Comparison of ENCODE assay signal across 19 mouse cellular contexts in the genomic region with DNA sequence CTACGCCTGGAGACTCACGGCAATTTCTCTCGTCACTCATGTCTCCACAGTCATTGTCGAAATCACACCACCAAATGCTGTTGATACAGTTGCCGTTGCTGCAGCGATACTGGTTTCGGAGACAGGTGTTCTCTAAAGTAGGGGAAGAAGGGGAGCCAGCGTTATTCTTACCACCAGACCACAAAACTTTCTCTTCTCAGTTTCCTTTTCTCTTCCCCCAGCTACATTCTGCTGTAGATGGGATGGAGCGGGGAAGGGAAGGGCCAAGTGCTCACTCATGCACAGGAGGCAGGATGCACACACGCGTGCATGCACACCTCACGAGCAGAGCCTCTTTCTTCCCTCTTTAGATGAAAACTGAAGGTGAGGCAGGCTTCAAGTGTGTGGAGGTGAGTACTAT.
DNase-seq lines count a peak whose midpoint lies in the region; ATAC-seq and TF ChIP-seq lines count a peak whose summit lies in the region.
"Had no signal": no experiment of that assay in that cellular context is flagged by ENCODE, and none has a peak within 500 bp of the region (broad histone marks: within the 10 kb centered on the region; RNA-seq: fewer than 3 reads in every experiment).

No protein-coding gene starts in this region.

- no peak overlapping the region for H3K27ac ChIP-seq in liver, postnatal 0 days (ENCODE audit: low read depth)
- no peak overlapping the region for H3K27ac ChIP-seq in liver, embryonic 11.5 days (ENCODE audit: low read depth, low read length)
- no peak overlapping the region for H3K27ac ChIP-seq in hindbrain, embryonic 16.5 days (ENCODE audit: low read depth, low read length)
- H3K27ac ChIP-seq: embryonic facial prominence, embryonic 12.5 days; forebrain, embryonic 13.5 days; left cerebral cortex, adult 2 months; stomach, postnatal 0 days had no signal

- no peak overlapping the region for H3K4me3 ChIP-seq in liver, postnatal 0 days (ENCODE audit: low read depth, low read length)
- H3K4me3 ChIP-seq in liver, embryonic 11.5 days (ENCODE audit: low read depth, low read length) = no peak overlapping the region
- H3K4me3 ChIP-seq in hindbrain, embryonic 16.5 days (ENCODE audit: low read length) = no peak overlapping the region
- H3K4me3 ChIP-seq: embryonic facial prominence, embryonic 12.5 days; erythroblast, embryonic 14.5 days; forebrain, embryonic 13.5 days; left cerebral cortex, adult 2 months had no signal

- no peaks in the 10 kb centered on the region for H3K9me3 ChIP-seq in liver, postnatal 0 days (ENCODE audit: low read length)
- no peaks in the 10 kb centered on the region for H3K9me3 ChIP-seq in liver, embryonic 11.5 days (ENCODE audit: control insufficient read depth, low read length)
- no peaks in the 10 kb centered on the region for H3K9me3 ChIP-seq in hindbrain, embryonic 16.5 days (ENCODE audit: control insufficient read depth, low read length)
- H3K9me3 ChIP-seq: embryonic facial prominence, embryonic 12.5 days; forebrain, embryonic 13.5 days had no signal

- no peak for TF ChIP-seq CTCF in liver, postnatal 0 days (IDR thresholded peaks at IDR 0.05; ENCODE audit: low read depth)

- H3K27me3 ChIP-seq in liver, postnatal 0 days (ENCODE audit: insufficient read depth, low read length) = no peaks in the 10 kb centered on the region
- H3K27me3 ChIP-seq in liver, embryonic 11.5 days (replicated peaks; ENCODE audit: control insufficient read depth, insufficient read depth, low read length) = no peaks in the 10 kb centered on the region
- H3K27me3 ChIP-seq in hindbrain, embryonic 16.5 days (replicated peaks; ENCODE audit: control insufficient read depth, insufficient read depth, low read length) = no peaks in the 10 kb centered on the region
- H3K27me3 ChIP-seq: embryonic facial prominence, embryonic 12.5 days; forebrain, embryonic 13.5 days had no signal

- no peaks in the 10 kb centered on the region for H3K36me3 ChIP-seq in liver, postnatal 0 days (replicated peaks; ENCODE audit: insufficient read depth, low read length)
- no peaks in the 10 kb centered on the region for H3K36me3 ChIP-seq in liver, embryonic 11.5 days (ENCODE audit: control insufficient read depth, insufficient read depth, low read length)
- peaks cover 5% of the 10 kb centered on the region for H3K36me3 ChIP-seq in hindbrain, embryonic 16.5 days (ENCODE audit: control insufficient read depth, insufficient read depth, low read length)

- H3K4me2 ChIP-seq in liver, postnatal 0 days (ENCODE audit: low read depth, low read length) = no peak overlapping the region
- H3K4me2 ChIP-seq in liver, embryonic 11.5 days = no peak overlapping the region
- no peak overlapping the region for H3K4me2 ChIP-seq in hindbrain, embryonic 16.5 days (ENCODE audit: low read length)
- H3K4me2 ChIP-seq: embryonic facial prominence, embryonic 12.5 days; forebrain, embryonic 13.5 days had no signal

- DNase-seq in liver, postnatal 0 days = no peak
- no peak for DNase-seq in liver, embryonic 11.5 days (ENCODE audit: low spot score)
- DNase-seq in spleen, postnatal 36 days (ENCODE audit: low spot score in 2 of 2) = peak; percentile 84 to 87
- DNase-seq in spleen, postnatal 14 days (ENCODE audit: low spot score in 2 of 2) = no peak
- peak; percentile 50 to 67 for DNase-seq in thymus, adult 18-20 months
- peak; percentile 57 for DNase-seq in thymus, postnatal 4 days
- DNase-seq in gastrocnemius, postnatal 14 days = no peak
- DNase-seq: cerebellum, adult 8-10 months; kidney, adult 8-10 months; kidney, postnatal 25 days; left cerebral cortex, postnatal 4 days; lung, postnatal 14 days; right cerebral cortex, postnatal 4 days had no signal

- intact Hi-C loops in gastrocnemius, postnatal 14 days (cut with DNase I; ENCODE audit: low total_unique reads) = no loop called here

- H3K4me1 ChIP-seq in liver, postnatal 0 days (ENCODE audit: insufficient read depth) = no peaks in the 10 kb centered on the region; the same call in 1 of the 2 replicates
- H3K4me1 ChIP-seq in liver, embryonic 11.5 days (replicated peaks; ENCODE audit: control insufficient read depth, insufficient read depth, low read length) = 0 out of 2 replicates have a peak, but pooled peaks cover 6% of the 10 kb centered on the region
- H3K4me1 ChIP-seq in hindbrain, embryonic 16.5 days (ENCODE audit: control insufficient read depth, insufficient read depth, low read depth, low read length) = no peaks in the 10 kb centered on the region
- H3K4me1 ChIP-seq: forebrain, embryonic 13.5 days had no signal

- ATAC-seq in liver, postnatal 0 days = peak; percentile 23; the same call in 1 of the 2 replicates
- no peak for ATAC-seq in liver, embryonic 11.5 days (replicated peaks; ENCODE audit: low FRiP score)
- ATAC-seq in hindbrain, embryonic 16.5 days = no peak
- ATAC-seq: forebrain, embryonic 13.5 days had no signal

- no peak overlapping the region for H3K9ac ChIP-seq in liver, postnatal 0 days (replicated peaks)
- H3K9ac ChIP-seq in liver, embryonic 11.5 days (ENCODE audit: low read depth, low read length) = no peak overlapping the region
- no peak overlapping the region for H3K9ac ChIP-seq in hindbrain, embryonic 16.5 days (ENCODE audit: low read depth, low read length)
- H3K9ac ChIP-seq: embryonic facial prominence, embryonic 12.5 days; forebrain, embryonic 13.5 days had no signal

- TF ChIP-seq EP300 in liver, postnatal 0 days (IDR thresholded peaks at IDR 0.05; ENCODE audit: low read depth) = no peak

- WGBS in liver, postnatal 0 days (ENCODE audit: insufficient replicate concordance) = 74% methylated on average over 12 of the region's 12 CpGs
- WGBS in liver, embryonic 11.5 days = 87% methylated on average over 12 of the region's 12 CpGs
- WGBS in hindbrain, embryonic 16.5 days = 94% methylated on average over 12 of the region's 12 CpGs

Comparison
In these comparisons a context has a peak if more than half of its experiments do, and no peak if none do; other contexts are left out.
1. DNase-seq: peak in spleen, postnatal 36 days (2 of 2), thymus, adult 18-20 months (2 of 2) and thymus, postnatal 4 days (single experiment); none in liver, postnatal 0 days (single experiment), liver, embryonic 11.5 days (single experiment), spleen, postnatal 14 days (0 of 2) and gastrocnemius, postnatal 14 days (single experiment).